Mouse (Mus musculus) mesoderm, embryonic 11.5 days (tissue): Measurements from ENCODE around the gene Fhdc1.
A peak's percentile ranks its signal among the peaks of the same experiment; 100 is the strongest.

ENCODE experiments used
- DNase-seq: peaks from one replicate; pipeline ENCODE4 v3.0.0-alpha.2; 2012; ENCODE audit warnings: low read depth, low spot score

The Fhdc1 gene

GRCm38 (mm10) chr3:84480006-84480897 is at the start of gene Fhdc1:
TSS of gene Fhdc1 (minus strand) at chr3:84480429.
- peak; percentile 53 for DNase-seq

GRCm38 (mm10) chr3:84529021-84529420 is 48.8 kb upstream of the Fhdc1 start:
- no peak for DNase-seq

- DNase-seq, result no peak
Observed at GRCm38 (mm10) chr3:84524952-84525351, 44.7 kb upstream of the Fhdc1 start.

GRCm38 (mm10) chr3:84516163-84516562 is 35.9 kb upstream of the Fhdc1 start:
- no peak for DNase-seq

- DNase-seq, result peak; percentile 60
Observed at GRCm38 (mm10) chr3:84512774-84513515, 32.7 kb upstream of the Fhdc1 start.

- DNase-seq, result no peak
Observed at GRCm38 (mm10) chr3:84505193-84505592, 25.0 kb upstream of the Fhdc1 start.

GRCm38 (mm10) chr3:84504291-84504690 is 24.1 kb upstream of the Fhdc1 start:
- no peak for DNase-seq

- no peak for DNase-seq
Observed at GRCm38 (mm10) chr3:84502101-84502500, 21.9 kb upstream of the Fhdc1 start.

GRCm38 (mm10) chr3:84500491-84500890 is 20.3 kb upstream of the Fhdc1 start:
- no peak for DNase-seq

- DNase-seq, result no peak
Observed at GRCm38 (mm10) chr3:84497718-84498117, 17.5 kb upstream of the Fhdc1 start.

- no peak for DNase-seq
Observed at GRCm38 (mm10) chr3:84492657-84493056, 12.4 kb upstream of the Fhdc1 start.

- no peak for DNase-seq
Observed at GRCm38 (mm10) chr3:84492148-84492547, 11.9 kb upstream of the Fhdc1 start.

- DNase-seq, result no peak
Observed at GRCm38 (mm10) chr3:84488716-84489115, 8.5 kb upstream of the Fhdc1 start.

GRCm38 (mm10) chr3:84484891-84485290 is 4.7 kb upstream of the Fhdc1 start:
- DNase-seq, result no peak

- DNase-seq, result no peak
Observed at GRCm38 (mm10) chr3:84484333-84484732, 4.1 kb upstream of the Fhdc1 start.

- no peak for DNase-seq
Observed at GRCm38 (mm10) chr3:84482121-84482520, 1.9 kb upstream of the Fhdc1 start.

- DNase-seq, result peak; percentile 53
Observed at GRCm38 (mm10) chr3:84481104-84481503, 875 bp upstream of the Fhdc1 start.

- DNase-seq, result peak; percentile 65
Observed at GRCm38 (mm10) chr3:84479293-84480005, 780 bp downstream of the Fhdc1 start.

GRCm38 (mm10) chr3:84478896-84479292 is 1.3 kb downstream of the Fhdc1 start:
- no peak for DNase-seq

- DNase-seq, result no peak
Observed at GRCm38 (mm10) chr3:84478195-84478594, 2.0 kb downstream of the Fhdc1 start.

- no peak for DNase-seq
Observed at GRCm38 (mm10) chr3:84477498-84477897, 2.7 kb downstream of the Fhdc1 start.
